Mouse (Mus musculus) bone marrow, adult 2 months (tissue): ENCODE results near the gene Zbtb16. TPM values are rescaled to one million over a fixed set of nuclear protein-coding genes. Genes with fewer than 3 reads are reported as not detected.

ENCODE experiments used
- H3K27ac ChIP-seq: fragments of 200-500 bp; 2 replicates; pipeline ENCODE4 v1.5.1; 2012; ENCODE audit warnings: low read depth, mild to moderate bottlenecking, control low read depth, inconsistent platforms, low read length; ENCODE audit not compliant: control insufficient read depth, poor library complexity, insufficient read depth
- H3K4me1 ChIP-seq: fragments of 200-500 bp; 2 replicates; pipeline ENCODE4 v1.6.1; 2011; ENCODE audit warnings: low read length; ENCODE audit not compliant: control insufficient read depth, insufficient read depth
- H3K4me3 ChIP-seq: fragments of 200-500 bp; replicated peaks from 2 replicates; pipeline ENCODE3; 2011; ENCODE audit warnings: mild to moderate bottlenecking, low read depth, low read length, control low read depth; ENCODE audit not compliant: control insufficient read depth
- CTCF ChIP-seq: fragments of 200-500 bp; IDR thresholded peaks from 2 replicates; pipeline ENCODE4 v1.5.1; 2011; ENCODE audit warnings: low read length, control low read depth; ENCODE audit not compliant: control insufficient read depth, insufficient read depth
- POLR2A ChIP-seq: fragments of 200-500 bp; IDR thresholded peaks from 2 replicates; pipeline ENCODE4 v1.6.1; 2011; ENCODE audit warnings: low read depth, mild to moderate bottlenecking, control low read depth, low read length, borderline replicate concordance; ENCODE audit not compliant: control insufficient read depth
- WGBS: fragments of 180-500 bp; shearing (Covaris S2); methylation state at CpG from one replicate; pipeline ENCODE4 v1.1.7; 2018; 5-methylcytosine and 5-hydroxymethylcytosine counted together
- polyA plus RNA-seq: library from polyadenylated mRNA; stranded (reverse); fragments of >200 nt; gene quantifications from 2 replicates; pipeline ENCODE4 v1.2.4, GENCODE M21; 2011; ENCODE audit warnings: low replicate concordance; ENCODE audit not compliant: missing spikeins, insufficient read depth, insufficient read length

Zbtb16 gene
- polyA plus RNA-seq, 1 experiment = 7.5 TPM

GRCm38 (mm10) chr9:48821916-48822585 is 14.0 kb downstream of the Zbtb16 start:
- TF ChIP-seq POLR2A (no peak), CTCF (no peak)
- H3K4me3 ChIP-seq = no peak overlapping the region
- peaks cover 6% of the 10 kb centered on the region for H3K4me1 ChIP-seq
- H3K27ac ChIP-seq = no peak overlapping the region
- 62% methylated on average over 15 of the region's 15 CpGs for WGBS

- 11% methylated on average over 9 of the region's 9 CpGs for WGBS
- no peak for TF ChIP-seq CTCF
- no peak for TF ChIP-seq POLR2A
- Histone ChIP-seq H3K4me3 (no peak overlapping the region), H3K27ac (no peak overlapping the region; the same call in 1 of the 2 replicates), H3K4me1 (peaks cover 7% of the 10 kb centered on the region)
Measured at GRCm38 (mm10) chr9:48821431-48821830, 14.6 kb downstream of the Zbtb16 start.

DNA sequence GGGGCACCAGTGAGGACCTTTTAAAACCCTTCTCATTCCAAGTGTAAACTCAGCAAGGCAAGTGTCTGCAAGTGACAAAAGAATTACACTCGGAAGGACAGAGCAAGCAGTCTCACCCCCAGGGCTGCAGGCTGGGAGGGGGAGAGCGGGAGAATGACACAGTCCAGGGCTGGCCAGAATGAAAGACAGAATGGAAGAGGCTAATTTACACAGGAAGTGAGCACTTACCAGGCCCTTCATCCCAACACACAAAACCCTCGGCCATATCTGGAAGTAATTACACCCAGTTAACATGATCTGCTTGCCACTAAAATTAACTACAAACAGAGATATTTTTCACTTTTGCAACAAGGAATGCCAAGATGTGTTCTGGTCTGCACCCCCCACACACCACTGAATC is 15.2 kb downstream of the Zbtb16 start:
- Histone ChIP-seq H3K4me1 (peaks cover 6% of the 10 kb centered on the region), H3K27ac (no peak overlapping the region), H3K4me3 (no peak overlapping the region)
- 61% methylated on average over 3 of the region's 3 CpGs for WGBS
- TF ChIP-seq POLR2A (no peak), CTCF (no peak)

GRCm38 (mm10) chr9:48819695-48820094 is 16.3 kb downstream of the Zbtb16 start:
- no peak for TF ChIP-seq CTCF
- no peak for TF ChIP-seq POLR2A
- 49% methylated on average over 10 of the region's 10 CpGs for WGBS
- no peak overlapping the region for H3K27ac ChIP-seq

GRCm38 (mm10) chr9:48819137-48819536 is 16.9 kb downstream of the Zbtb16 start:
- TF ChIP-seq CTCF = no peak
- TF ChIP-seq POLR2A = no peak
- Histone ChIP-seq H3K4me3 (no peak overlapping the region), H3K27ac (no peak overlapping the region), H3K4me1 (peaks cover 6% of the 10 kb centered on the region)
- 66% methylated on average over 3 of the region's 3 CpGs for WGBS

More at GRCm38 (mm10) chr9:48819695-48820094, 16.3 kb downstream of the Zbtb16 start:
- H3K4me1 ChIP-seq = peaks cover 6% of the 10 kb centered on the region
- no peak overlapping the region for H3K4me3 ChIP-seq

GRCm38 (mm10) chr9:48817907-48818306 is 18.1 kb downstream of the Zbtb16 start:
- 51% methylated on average over 4 of the region's 4 CpGs for WGBS
- Histone ChIP-seq H3K4me3 (no peak overlapping the region), H3K27ac (no peak overlapping the region), H3K4me1 (peaks cover 8% of the 10 kb centered on the region)
- TF ChIP-seq CTCF = no peak
- TF ChIP-seq POLR2A = no peak

DNA sequence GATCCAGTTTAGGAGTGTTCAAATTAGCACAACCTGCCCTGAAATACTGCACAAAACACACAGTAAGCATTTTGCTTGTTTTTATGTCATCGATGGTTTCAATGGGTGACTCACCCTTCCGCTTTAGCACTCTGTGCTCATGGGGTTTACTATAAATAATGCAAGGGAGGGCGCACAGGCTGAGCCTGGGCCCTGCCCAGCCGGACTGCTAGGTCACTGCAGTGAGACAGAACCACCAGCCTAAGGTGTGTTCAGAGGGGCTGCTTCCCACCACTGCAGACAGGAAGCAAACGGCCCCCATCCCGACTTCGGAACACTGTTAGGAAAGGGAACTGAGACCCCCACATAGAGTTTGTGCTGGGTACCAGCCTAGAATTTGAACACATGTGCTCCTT is 18.6 kb downstream of the Zbtb16 start:
- WGBS = 15% methylated on average over 7 of the region's 7 CpGs
- Histone ChIP-seq H3K4me3 (no peak overlapping the region), H3K4me1 (peaks cover 5% of the 10 kb centered on the region), H3K27ac (peak overlapping the region; percentile 12; the same call in 1 of the 2 replicates)
- TF ChIP-seq CTCF = no peak
- no peak for TF ChIP-seq POLR2A

- H3K4me3 ChIP-seq = no peak overlapping the region
- TF ChIP-seq CTCF (no peak), POLR2A (no peak)
- H3K4me1 ChIP-seq = peaks cover 4% of the 10 kb centered on the region
- peak overlapping the region; percentile 50; the same call in 1 of the 2 replicates for H3K27ac ChIP-seq
- 17% methylated on average over 10 of the region's 10 CpGs for WGBS
Measured at GRCm38 (mm10) chr9:48816678-48817398, 19.2 kb downstream of the Zbtb16 start.
